Mouse (Mus musculus): ENCODE data around the gene Rsph10b.

GRCm38 (mm10) chr5:143974931-143975630 lies 42.2 kb downstream of the Rsph10b start:
- peak; percentile 97 for TF ChIP-seq CTCF (IDR thresholded peaks at IDR 0.05; ENCODE audit: borderline replicate concordance, extremely low read depth, insufficient read depth, insufficient read length)
- no peak for TF ChIP-seq POLR2A (IDR thresholded peaks at IDR 0.05; ENCODE audit: borderline replicate concordance, extremely low read depth, insufficient read depth, insufficient read length, poor library complexity, severe bottlenecking)
